Mouse (Mus musculus) neural tube, embryonic 15.5 days (tissue): Measurements from ENCODE around the gene Scoc. TPM values are rescaled to one million over a fixed set of nuclear protein-coding genes. Genes with fewer than 3 reads are reported as not detected.

Experiments used
- ATAC-seq: fragments of 200-750 bp; cut with Nextera tagmentation; 2 replicates; pipeline ENCODE4 v1.8.0; 2017; ENCODE audit warnings: mild to moderate bottlenecking, moderate TSS enrichment, moderate library complexity; ENCODE audit not compliant: low FRiP score
- H3K27ac ChIP-seq: fragments of 300-500 bp; sonication (generic); replicated peaks from 2 replicates; pipeline ENCODE4 v1.5.1; 2015; ENCODE audit warnings: mild to moderate bottlenecking, inconsistent platforms
- H3K27me3 ChIP-seq: fragments of 300-500 bp; sonication (generic); replicated peaks from 2 replicates; pipeline ENCODE4 v1.6.1; 2015; ENCODE audit warnings: inconsistent platforms
- H3K36me3 ChIP-seq: fragments of 300-500 bp; sonication (generic); 2 replicates; pipeline ENCODE4 v1.6.1; 2015; ENCODE audit warnings: inconsistent platforms
- H3K4me1 ChIP-seq: fragments of 300-500 bp; sonication (generic); 2 replicates; pipeline ENCODE4 v1.6.1; 2015; ENCODE audit warnings: inconsistent platforms
- H3K4me2 ChIP-seq: fragments of 300-500 bp; sonication (generic); 2 replicates; pipeline ENCODE4 v1.6.1; 2015; ENCODE audit warnings: inconsistent platforms, mild to moderate bottlenecking, moderate library complexity
- H3K4me3 ChIP-seq: fragments of 300-500 bp; sonication (generic); replicated peaks from 2 replicates; pipeline ENCODE4 v1.5.1; 2015; ENCODE audit warnings: mild to moderate bottlenecking, inconsistent platforms
- H3K9ac ChIP-seq: fragments of 300-500 bp; sonication (generic); replicated peaks from 2 replicates; pipeline ENCODE4 v1.6.1; 2015; ENCODE audit warnings: mild to moderate bottlenecking, inconsistent platforms
- H3K9me3 ChIP-seq: fragments of 300-500 bp; sonication (generic); replicated peaks from 2 replicates; pipeline ENCODE4 v1.6.1; 2016; ENCODE audit warnings: inconsistent platforms
- WGBS: fragments of 180-500 bp; shearing (Covaris S2); methylation state at CpG from one replicate; pipeline ENCODE4 v1.1.7; 2015; ENCODE audit warnings: mixed read lengths; 5-methylcytosine and 5-hydroxymethylcytosine counted together
- polyA plus RNA-seq: library from polyadenylated mRNA; unstranded; fragments of >200 nt; fragmentation: Nextera tagmentation; extraction: Ambion mirVana; gene quantifications from 2 replicates; pipeline ENCODE4 v1.2.1, GENCODE M21; 2015

Gene Scoc
- polyA plus RNA-seq, 1 experiment from 2014 or later = 290 TPM

GRCm38 (mm10) chr8:83426104-83426759 is 32.0 kb downstream of the Scoc start:
- Histone ChIP-seq H3K4me2 (no peak overlapping the region), H3K9me3 (no peaks in the 10 kb centered on the region), H3K27me3 (no peaks in the 10 kb centered on the region), H3K4me1 (no peaks in the 10 kb centered on the region), H3K36me3 (peaks cover 8% of the 10 kb centered on the region; the same call in 1 of the 2 replicates), H3K4me3 (no peak overlapping the region), H3K9ac (no peak overlapping the region), H3K27ac (no peak overlapping the region)
- 68% methylated on average over 11 of the region's 11 CpGs for WGBS
- ATAC-seq = no peak

GRCm38 (mm10) chr8:83425202-83425601 is 33.0 kb downstream of the Scoc start:
- Histone ChIP-seq H3K4me2 (no peak overlapping the region), H3K4me1 (no peaks in the 10 kb centered on the region), H3K4me3 (no peak overlapping the region), H3K9ac (no peak overlapping the region), H3K9me3 (no peaks in the 10 kb centered on the region), H3K36me3 (peaks cover 10% of the 10 kb centered on the region; the same call in 1 of the 2 replicates), H3K27ac (no peak overlapping the region), H3K27me3 (no peaks in the 10 kb centered on the region)
- WGBS = 96% methylated on average over 6 of the region's 6 CpGs
- ATAC-seq = no peak

GRCm38 (mm10) chr8:83423032-83423825 is 35.0 kb downstream of the Scoc start:
- Histone ChIP-seq H3K9me3 (no peaks in the 10 kb centered on the region), H3K4me3 (no peak overlapping the region), H3K9ac (no peak overlapping the region), H3K27me3 (no peaks in the 10 kb centered on the region), H3K4me1 (no peaks in the 10 kb centered on the region), H3K4me2 (no peak overlapping the region), H3K36me3 (peaks cover 10% of the 10 kb centered on the region; the same call in 1 of the 2 replicates), H3K27ac (no peak overlapping the region)
- no peak for ATAC-seq
- WGBS = 65% methylated on average over 13 of the region's 13 CpGs

- Histone ChIP-seq H3K27ac (no peak overlapping the region), H3K4me2 (no peak overlapping the region), H3K4me3 (no peak overlapping the region), H3K9ac (no peak overlapping the region), H3K4me1 (no peaks in the 10 kb centered on the region), H3K9me3 (no peaks in the 10 kb centered on the region), H3K36me3 (peaks cover 10% of the 10 kb centered on the region; the same call in 1 of the 2 replicates), H3K27me3 (no peaks in the 10 kb centered on the region)
- ATAC-seq = no peak
- WGBS = 94% methylated on average over 1 of the region's 1 CpGs
These were observed 36.8 kb downstream of the Scoc start for GRCm38 (mm10) chr8:83421354-83421753.

- Histone ChIP-seq H3K9me3 (no peaks in the 10 kb centered on the region), H3K4me1 (no peaks in the 10 kb centered on the region), H3K9ac (no peak overlapping the region), H3K27me3 (no peaks in the 10 kb centered on the region), H3K36me3 (peaks cover 2% of the 10 kb centered on the region; the same call in 1 of the 2 replicates), H3K4me2 (no peak overlapping the region), H3K4me3 (no peak overlapping the region), H3K27ac (no peak overlapping the region)
- 97% methylated on average over 11 of the region's 11 CpGs for WGBS
- no peak for ATAC-seq
These were observed 39.2 kb downstream of the Scoc start for GRCm38 (mm10) chr8:83418805-83419516.

- Histone ChIP-seq H3K4me1 (no peaks in the 10 kb centered on the region), H3K9ac (no peak overlapping the region), H3K27me3 (no peaks in the 10 kb centered on the region), H3K9me3 (no peaks in the 10 kb centered on the region), H3K4me3 (no peak overlapping the region), H3K4me2 (no peak overlapping the region), H3K27ac (no peak overlapping the region), H3K36me3 (peaks cover 2% of the 10 kb centered on the region; the same call in 1 of the 2 replicates)
- 84% methylated on average over 6 of the region's 6 CpGs for WGBS
- ATAC-seq = no peak
These were observed 40.2 kb downstream of the Scoc start for GRCm38 (mm10) chr8:83417970-83418369.

GRCm38 (mm10) chr8:83416878-83417277 is 41.3 kb downstream of the Scoc start:
- WGBS = 98% methylated on average over 15 of the region's 15 CpGs
- Histone ChIP-seq H3K9me3 (no peaks in the 10 kb centered on the region), H3K4me3 (no peak overlapping the region)

GRCm38 (mm10) chr8:83408496-83408895 is 49.7 kb downstream of the Scoc start:
- H3K27ac ChIP-seq = no peak overlapping the region
- no peak for ATAC-seq
- H3K36me3 ChIP-seq = no peaks in the 10 kb centered on the region
- H3K27me3 ChIP-seq = no peaks in the 10 kb centered on the region
- no peak overlapping the region for H3K9ac ChIP-seq
- no peaks in the 10 kb centered on the region for H3K9me3 ChIP-seq
- WGBS = 86% methylated on average over 7 of the region's 7 CpGs
- H3K4me3 ChIP-seq = no peak overlapping the region
- no peak overlapping the region for H3K4me2 ChIP-seq
- H3K4me1 ChIP-seq = no peaks in the 10 kb centered on the region

More at GRCm38 (mm10) chr8:83416878-83417277, 41.3 kb downstream of the Scoc start:
- peaks cover 2% of the 10 kb centered on the region; the same call in 1 of the 2 replicates for H3K36me3 ChIP-seq
- H3K9ac ChIP-seq = no peak overlapping the region
- H3K4me1 ChIP-seq = no peaks in the 10 kb centered on the region
- no peak overlapping the region for H3K4me2 ChIP-seq
- H3K27ac ChIP-seq = no peak overlapping the region
- no peaks in the 10 kb centered on the region for H3K27me3 ChIP-seq
- ATAC-seq = no peak

GRCm38 (mm10) chr8:83406836-83407235 is 51.4 kb downstream of the Scoc start:
- H3K27me3 ChIP-seq = no peaks in the 10 kb centered on the region

GRCm38 (mm10) chr8:83405548-83405947 is 52.6 kb downstream of the Scoc start:
- H3K9ac ChIP-seq = no peak overlapping the region
- no peaks in the 10 kb centered on the region for H3K27me3 ChIP-seq
- no peaks in the 10 kb centered on the region for H3K4me1 ChIP-seq
- 0 out of 2 replicates have a peak, but pooled peaks cover under 1% of the 10 kb centered on the region for H3K36me3 ChIP-seq
- WGBS = 87% methylated on average over 10 of the region's 10 CpGs
- ATAC-seq = no peak
- H3K27ac ChIP-seq = no peak overlapping the region
- H3K4me3 ChIP-seq = no peak overlapping the region
- H3K4me2 ChIP-seq = no peak overlapping the region
- H3K9me3 ChIP-seq = no peaks in the 10 kb centered on the region

More at GRCm38 (mm10) chr8:83406836-83407235, 51.4 kb downstream of the Scoc start:
- Histone ChIP-seq H3K9me3 (no peaks in the 10 kb centered on the region), H3K9ac (no peak overlapping the region), H3K4me1 (no peaks in the 10 kb centered on the region), H3K4me2 (no peak overlapping the region), H3K36me3 (no peaks in the 10 kb centered on the region), H3K4me3 (no peak overlapping the region), H3K27ac (no peak overlapping the region)
- 37% methylated on average over 6 of the region's 6 CpGs for WGBS
- no peak for ATAC-seq

- Histone ChIP-seq H3K9ac (no peak overlapping the region), H3K4me1 (no peaks in the 10 kb centered on the region), H3K9me3 (no peaks in the 10 kb centered on the region), H3K4me3 (no peak overlapping the region), H3K27ac (no peak overlapping the region), H3K36me3 (peaks cover 6% of the 10 kb centered on the region; the same call in 1 of the 2 replicates), H3K4me2 (no peak overlapping the region), H3K27me3 (no peaks in the 10 kb centered on the region)
- ATAC-seq = no peak
- WGBS = 77% methylated on average over 4 of the region's 4 CpGs
These were observed 60.5 kb downstream of the Scoc start for GRCm38 (mm10) chr8:83397726-83398125.
